Mouse (Mus musculus): ENCODE measurements around the gene Neurl1b. TPM values are rescaled to one million over a fixed set of nuclear protein-coding genes. Genes with fewer than 3 reads are reported as not detected.

The Neurl1b gene
- polyA plus RNA-seq (2011; ENCODE audit: insufficient read depth, insufficient read length, low replicate concordance, missing spikeins): 1.3 and 1.9 TPM in 2 replicates

DNA sequence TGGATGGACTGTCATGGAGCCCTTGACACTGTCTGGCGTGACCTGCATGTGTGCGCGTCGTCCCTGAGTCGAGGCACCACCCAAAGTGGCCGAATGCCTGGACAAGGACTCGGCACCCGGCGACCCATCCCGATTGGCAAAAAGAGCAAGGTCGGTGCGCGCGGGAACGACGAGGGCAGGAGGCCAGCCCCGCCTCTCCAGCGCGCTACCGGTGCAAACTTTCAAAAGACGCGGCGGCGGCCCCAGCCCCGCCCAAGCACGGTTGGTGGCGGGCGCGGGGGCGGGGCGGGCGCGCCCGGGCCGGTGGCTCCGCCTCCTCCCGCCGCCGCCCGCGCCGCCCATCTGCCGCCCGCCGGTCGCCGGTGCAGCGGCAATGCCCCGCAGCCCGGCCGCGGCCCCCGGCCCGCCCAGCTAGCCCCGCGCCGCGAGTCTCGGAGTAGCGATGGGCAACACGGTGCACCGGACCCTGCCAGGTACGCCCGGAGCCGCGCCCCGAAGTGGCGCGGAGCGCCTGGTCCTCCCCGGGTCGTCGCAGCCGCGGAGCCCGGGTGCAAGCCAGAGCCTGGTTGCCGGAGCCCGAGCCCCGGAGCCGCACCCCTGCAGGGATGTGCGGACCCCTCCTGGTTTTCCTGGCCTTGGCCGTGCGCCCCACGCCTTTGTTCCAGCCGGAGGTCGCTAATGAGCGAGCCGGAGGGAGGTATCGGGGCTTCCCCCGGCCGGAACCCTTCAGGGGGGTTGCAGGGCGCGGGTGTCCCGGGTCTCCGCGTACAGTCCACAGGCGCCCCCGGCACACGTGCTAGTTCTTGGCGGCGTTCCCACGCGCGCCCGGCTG, at the start of gene Neurl1b:
Gene Neurl1b (plus strand): TSS at position 307 of the 832 bp plus-strand sequence.
- H3K4me3 ChIP-seq (replicated peaks; ENCODE audit: control insufficient read depth, low read depth, low read length): peak within 1 kb of the TSS; percentile 84
- TF ChIP-seq POLR2A (IDR thresholded peaks at IDR 0.05; ENCODE audit: borderline replicate concordance, control insufficient read depth, low read depth, low read length) (0 out of 2 replicates have a peak, but pooled peaks have one; percentile 19), CTCF (IDR thresholded peaks at IDR 0.05; ENCODE audit: control insufficient read depth, insufficient read depth, low read length) (no peak)
- H3K27ac ChIP-seq (ENCODE audit: control insufficient read depth, insufficient read depth, low read depth, low read length, poor library complexity): peak within 1 kb of the TSS; percentile 4; the same call in 1 of the 2 replicates
- H3K4me1 ChIP-seq (ENCODE audit: control insufficient read depth, insufficient read depth, low read length): peaks cover 1% of the 10 kb centered on the region; the same call in 1 of the 2 replicates
- WGBS: under 1% methylated on average over 105 of the region's 105 CpGs

DNA sequence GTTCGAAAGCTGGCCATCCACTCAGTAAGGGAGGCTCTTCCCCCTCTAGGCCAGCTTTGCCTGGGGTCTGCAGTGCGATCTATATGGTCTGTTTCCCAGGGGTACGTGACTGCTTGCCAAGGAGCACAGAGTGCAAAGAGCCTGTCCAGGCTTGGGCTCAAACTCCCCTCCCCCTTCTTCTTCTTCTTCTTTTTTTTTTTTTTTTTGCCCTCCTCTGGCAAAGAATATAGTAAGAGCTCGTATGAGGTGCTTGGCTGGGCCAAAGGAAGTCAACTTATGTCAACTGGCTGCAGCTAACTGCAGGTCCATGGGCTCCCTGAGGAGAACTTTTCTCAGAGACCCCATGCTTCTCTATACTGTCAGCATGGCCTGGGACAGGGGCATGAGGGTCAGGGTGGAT, 47.8 kb upstream of the Neurl1b start:
- H3K4me3 ChIP-seq (replicated peaks; ENCODE audit: control insufficient read depth, low read depth, low read length): no peak overlapping the region
- TF ChIP-seq POLR2A (IDR thresholded peaks at IDR 0.05; ENCODE audit: borderline replicate concordance, control insufficient read depth, low read depth, low read length): no peak
- TF ChIP-seq CTCF (IDR thresholded peaks at IDR 0.05; ENCODE audit: control insufficient read depth, insufficient read depth, low read length): no peak
- 59% methylated on average over 4 of the region's 4 CpGs for WGBS
- no peaks in the 10 kb centered on the region for H3K4me1 ChIP-seq (ENCODE audit: control insufficient read depth, insufficient read depth, low read length)
- no peak overlapping the region for H3K27ac ChIP-seq (ENCODE audit: control insufficient read depth, insufficient read depth, low read depth, low read length, poor library complexity)

DNA sequence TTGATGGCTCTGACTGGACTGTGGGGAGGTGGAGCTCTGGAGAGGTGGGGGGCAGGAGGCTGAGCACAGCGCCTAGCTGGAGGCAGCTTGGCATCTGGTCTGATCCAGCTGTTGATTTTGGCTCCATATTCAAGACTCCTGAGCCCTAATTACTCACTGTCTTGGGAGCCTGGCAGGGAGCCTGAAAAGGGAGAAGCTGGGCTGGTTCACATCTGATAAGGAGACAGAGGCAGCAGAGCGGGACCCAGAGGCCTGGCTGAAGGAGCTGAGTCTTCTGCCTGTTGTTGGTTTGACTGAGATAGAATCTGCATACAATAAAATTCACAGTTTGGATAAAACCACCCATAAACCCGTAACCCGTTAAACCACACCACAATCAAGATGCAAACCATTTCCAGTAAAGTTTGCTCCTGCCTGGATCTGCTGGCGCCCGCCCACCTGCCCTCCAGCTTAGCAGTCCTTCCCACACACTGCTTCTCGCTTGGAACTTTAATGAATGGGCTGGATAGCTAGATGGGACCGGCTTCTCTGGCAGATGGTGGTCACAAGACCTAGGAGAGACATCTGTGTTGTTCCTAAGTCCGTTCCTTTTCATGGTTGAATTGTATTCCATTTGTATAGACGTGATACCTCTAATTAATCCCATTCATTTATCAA, 46.2 kb upstream of the Neurl1b start:
- Histone ChIP-seq H3K27ac (ENCODE audit: control insufficient read depth, insufficient read depth, low read depth, low read length, poor library complexity) (no peak overlapping the region), H3K4me1 (ENCODE audit: control insufficient read depth, insufficient read depth, low read length) (no peaks in the 10 kb centered on the region), H3K4me3 (replicated peaks; ENCODE audit: control insufficient read depth, low read depth, low read length) (no peak overlapping the region)
- TF ChIP-seq CTCF (IDR thresholded peaks at IDR 0.05; ENCODE audit: control insufficient read depth, insufficient read depth, low read length): no peak
- TF ChIP-seq POLR2A (IDR thresholded peaks at IDR 0.05; ENCODE audit: borderline replicate concordance, control insufficient read depth, low read depth, low read length): no peak
- 57% methylated on average over 10 of the region's 10 CpGs for WGBS

DNA sequence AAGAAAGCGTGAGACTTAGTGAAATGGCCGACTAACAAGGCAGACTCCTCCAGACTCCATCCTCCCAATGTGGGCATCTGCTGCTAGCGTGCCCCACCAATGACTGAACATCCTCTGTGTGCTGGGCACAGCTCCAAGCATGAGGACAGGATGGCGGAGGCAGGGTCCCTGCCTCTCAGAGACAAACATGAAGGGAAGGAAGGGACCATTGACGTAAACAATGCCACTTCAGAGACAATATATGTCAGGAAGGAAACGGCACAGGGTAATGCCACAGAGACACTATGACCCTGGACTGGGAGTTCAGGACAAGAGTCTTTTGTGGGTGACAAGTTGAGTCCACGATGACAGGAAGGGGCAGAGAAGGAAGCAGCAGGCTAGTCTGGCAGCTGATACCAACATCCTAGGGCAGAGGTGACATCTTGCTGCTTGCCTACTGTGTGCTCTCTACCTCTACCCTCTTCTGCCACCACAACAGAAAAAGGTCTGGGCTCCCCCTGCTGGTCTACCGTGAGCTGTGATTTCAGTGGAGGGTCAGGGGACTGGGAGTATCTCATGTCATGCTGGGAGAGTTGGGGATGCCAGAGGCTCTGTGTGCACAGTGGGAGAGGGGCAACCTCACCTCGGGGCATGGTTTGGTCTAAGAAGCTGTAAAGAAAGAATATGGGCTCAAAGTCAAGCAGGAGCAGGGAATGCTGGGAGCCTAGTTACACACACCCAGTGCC, 43.9 kb upstream of the Neurl1b start:
- WGBS: 9% methylated on average over 9 of the region's 9 CpGs
- peak; percentile 58; the same call in 1 of the 2 replicates for TF ChIP-seq CTCF (IDR thresholded peaks at IDR 0.05; ENCODE audit: control insufficient read depth, insufficient read depth, low read length)
- TF ChIP-seq POLR2A (IDR thresholded peaks at IDR 0.05; ENCODE audit: borderline replicate concordance, control insufficient read depth, low read depth, low read length): no peak
- Histone ChIP-seq H3K27ac (ENCODE audit: control insufficient read depth, insufficient read depth, low read depth, low read length, poor library complexity) (no peak overlapping the region), H3K4me1 (ENCODE audit: control insufficient read depth, insufficient read depth, low read length) (no peaks in the 10 kb centered on the region), H3K4me3 (replicated peaks; ENCODE audit: control insufficient read depth, low read depth, low read length) (no peak overlapping the region)

DNA sequence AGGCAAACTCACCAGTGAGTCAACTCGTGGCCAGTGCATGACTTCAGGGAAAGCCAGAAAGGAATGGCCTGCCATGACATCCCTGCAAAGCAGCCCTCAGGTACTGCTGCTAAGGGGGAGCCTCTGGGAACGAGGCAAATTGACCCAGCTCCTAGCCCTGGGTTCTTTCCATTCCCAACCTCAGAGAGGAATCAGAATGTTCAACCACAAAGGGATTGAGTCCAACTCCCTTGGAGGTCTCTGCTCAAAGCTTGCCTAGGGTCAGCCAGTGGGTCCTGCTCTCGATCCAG, 43.4 kb upstream of the Neurl1b start:
- no peak overlapping the region for H3K27ac ChIP-seq (ENCODE audit: control insufficient read depth, insufficient read depth, low read depth, low read length, poor library complexity)
- no peak for TF ChIP-seq POLR2A (IDR thresholded peaks at IDR 0.05; ENCODE audit: borderline replicate concordance, control insufficient read depth, low read depth, low read length)
- no peak for TF ChIP-seq CTCF (IDR thresholded peaks at IDR 0.05; ENCODE audit: control insufficient read depth, insufficient read depth, low read length)
- H3K4me1 ChIP-seq (ENCODE audit: control insufficient read depth, insufficient read depth, low read length): no peaks in the 10 kb centered on the region
- H3K4me3 ChIP-seq (replicated peaks; ENCODE audit: control insufficient read depth, low read depth, low read length): no peak overlapping the region
- 65% methylated on average over 3 of the region's 3 CpGs for WGBS

DNA sequence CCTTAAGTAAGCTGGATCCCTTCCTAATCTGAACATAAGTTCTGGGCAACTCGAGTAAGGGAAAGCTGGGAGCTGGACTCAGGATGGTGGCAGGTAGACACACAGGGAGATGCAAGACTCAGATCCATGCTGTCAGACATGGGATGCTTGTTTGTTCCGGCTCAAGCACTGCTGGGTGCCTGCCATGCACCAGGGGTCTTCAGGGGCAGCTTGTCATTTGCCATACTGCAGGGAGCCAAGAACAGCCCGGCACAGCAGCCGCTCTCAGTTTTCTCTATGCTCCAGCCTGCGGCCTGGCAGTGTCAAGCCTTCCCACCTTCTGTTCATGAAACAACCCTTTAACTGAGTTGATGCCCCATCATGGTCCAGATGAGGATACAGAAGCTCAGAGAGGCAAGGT, 41.4 kb upstream of the Neurl1b start:
- Histone ChIP-seq H3K27ac (ENCODE audit: control insufficient read depth, insufficient read depth, low read depth, low read length, poor library complexity) (no peak overlapping the region), H3K4me3 (replicated peaks; ENCODE audit: control insufficient read depth, low read depth, low read length) (no peak overlapping the region), H3K4me1 (ENCODE audit: control insufficient read depth, insufficient read depth, low read length) (no peaks in the 10 kb centered on the region)
- TF ChIP-seq CTCF (IDR thresholded peaks at IDR 0.05; ENCODE audit: control insufficient read depth, insufficient read depth, low read length) (no peak), POLR2A (IDR thresholded peaks at IDR 0.05; ENCODE audit: borderline replicate concordance, control insufficient read depth, low read depth, low read length) (no peak)
- 75% methylated on average over 5 of the region's 5 CpGs for WGBS

DNA sequence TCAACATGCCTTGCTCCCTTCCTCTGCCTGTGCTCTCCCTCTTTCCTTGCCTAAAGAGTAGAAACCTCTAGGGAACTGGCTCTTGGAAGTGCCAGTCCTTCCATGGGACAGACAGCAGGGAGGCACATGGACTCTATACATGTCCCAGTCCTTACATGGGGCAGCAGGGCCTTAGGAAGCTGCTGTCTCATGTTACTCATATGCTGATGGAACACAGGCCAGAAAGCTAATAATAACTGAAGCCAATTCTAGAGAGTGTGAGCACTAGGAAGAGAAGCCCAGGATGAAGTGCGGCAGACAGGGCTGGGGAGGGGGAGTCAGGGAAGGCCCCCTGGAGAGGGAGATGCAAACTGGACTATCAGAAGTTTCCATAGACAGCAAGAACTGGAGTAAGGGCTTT, 38.2 kb upstream of the Neurl1b start:
- H3K27ac ChIP-seq (ENCODE audit: control insufficient read depth, insufficient read depth, low read depth, low read length, poor library complexity): no peak overlapping the region
- TF ChIP-seq CTCF (IDR thresholded peaks at IDR 0.05; ENCODE audit: control insufficient read depth, insufficient read depth, low read length) (no peak), POLR2A (IDR thresholded peaks at IDR 0.05; ENCODE audit: borderline replicate concordance, control insufficient read depth, low read depth, low read length) (no peak)
- no peaks in the 10 kb centered on the region; the same call in none of the 2 replicates for H3K4me1 ChIP-seq (ENCODE audit: control insufficient read depth, insufficient read depth, low read length)
- WGBS: 91% methylated on average over 1 of the region's 1 CpGs
- H3K4me3 ChIP-seq (replicated peaks; ENCODE audit: control insufficient read depth, low read depth, low read length): no peak overlapping the region

Measured in bone marrow, adult 2 months (tissue).